Mouse (Mus musculus) olfactory bulb, adult 2 months (tissue): Measurements from ENCODE around the gene Neurl1a.

Experiments
- CTCF ChIP-seq: fragments of 200-500 bp; IDR thresholded peaks from 2 replicates; pipeline ENCODE4 v1.5.1; 2012; ENCODE audit warnings: low read depth, mild to moderate bottlenecking, low read length, moderate library complexity; ENCODE audit not compliant: insufficient read depth
- POLR2A ChIP-seq: fragments of 200-500 bp; IDR thresholded peaks from 2 replicates; pipeline ENCODE4 v1.6.1; 2012; ENCODE audit warnings: mild to moderate bottlenecking, low read depth, low read length, moderate library complexity; ENCODE audit not compliant: insufficient read depth

GRCm38 (mm10) chr19:47259581-47259980 lies 81.0 kb downstream of the Neurl1a start:
- TF ChIP-seq CTCF, result no peak
- TF ChIP-seq POLR2A, result no peak
